In the genomic region with DNA sequence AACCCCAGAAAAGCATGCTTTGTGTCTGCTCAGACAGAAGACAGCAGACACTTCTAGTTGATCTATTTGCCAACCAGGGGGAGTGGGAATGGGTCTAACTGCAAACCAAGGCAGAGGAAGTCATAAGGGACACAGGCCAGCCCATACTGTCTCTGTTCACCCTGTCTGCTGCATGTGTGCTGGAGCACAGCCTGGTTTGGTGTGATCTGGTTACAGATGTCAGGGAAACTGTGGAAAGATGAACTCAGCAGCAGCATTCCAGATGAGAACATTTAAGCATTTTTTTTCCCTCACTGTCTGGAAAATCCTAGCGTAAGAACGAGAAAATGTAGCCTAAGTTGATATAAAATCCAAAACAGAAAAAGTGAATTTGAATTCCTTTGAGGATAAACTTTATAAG, we compare ENCODE assay signal across 13 mouse cellular contexts.
DNase-seq lines count a peak whose midpoint lies in the region; ATAC-seq and TF ChIP-seq lines count a peak whose summit lies in the region.
"Had no signal": no experiment of that assay in that cellular context is flagged by ENCODE, and none has a peak within 500 bp of the region (broad histone marks: within the 10 kb centered on the region; RNA-seq: fewer than 3 reads in every experiment).

No protein-coding gene starts in this region.

- H3K36me3 ChIP-seq in forebrain, embryonic 12.5 days (replicated peaks) = no peaks in the 10 kb centered on the region
- H3K36me3 ChIP-seq in forebrain, embryonic 11.5 days (ENCODE audit: control insufficient read depth, insufficient read depth, low read length) = no peaks in the 10 kb centered on the region
- no peaks in the 10 kb centered on the region for H3K36me3 ChIP-seq in lung, embryonic 14.5 days (ENCODE audit: insufficient read depth)
- H3K36me3 ChIP-seq in lung, postnatal 0 days (ENCODE audit: insufficient read depth, low read length) = no peaks in the 10 kb centered on the region
- no peaks in the 10 kb centered on the region for H3K36me3 ChIP-seq in forebrain, embryonic 16.5 days (ENCODE audit: control insufficient read depth, insufficient read depth)
- H3K36me3 ChIP-seq: liver, embryonic 12.5 days had no signal

- ATAC-seq in forebrain, embryonic 12.5 days (ENCODE audit: low FRiP score) = no peak
- no peak for ATAC-seq in forebrain, embryonic 11.5 days (replicated peaks; ENCODE audit: low FRiP score)
- peak; percentile 90; the same call in 1 of the 2 replicates for ATAC-seq in lung, embryonic 14.5 days (ENCODE audit: insufficient read depth)
- no peak for ATAC-seq in lung, postnatal 0 days
- ATAC-seq in forebrain, embryonic 16.5 days = peak; percentile 36; the same call in 1 of the 2 replicates
- ATAC-seq: hindbrain, postnatal 0 days; liver, embryonic 12.5 days had no signal

- no peak for DNase-seq in forebrain, embryonic 11.5 days (ENCODE audit: low spot score)
- peak; percentile 54 for DNase-seq in lung, embryonic 14.5 days
- no peak for DNase-seq in lung, postnatal 0 days (ENCODE audit: low spot score)
- peak; percentile 28 for DNase-seq in embryo, embryonic 10.5 days (ENCODE audit: low spot score)
- DNase-seq in cerebellum, adult 2 months = no peak
- DNase-seq in cerebellum, adult 11-12 months = no peak
- DNase-seq: cerebellum, adult 8-10 months; kidney, adult 9 months; thymus, postnatal 36 days had no signal

- peak overlapping the region; percentile 59; the same call in 1 of the 2 replicates for H3K27ac ChIP-seq in forebrain, embryonic 12.5 days
- no peak overlapping the region for H3K27ac ChIP-seq in forebrain, embryonic 11.5 days (ENCODE audit: low read depth, low read length)
- H3K27ac ChIP-seq in lung, embryonic 14.5 days (ENCODE audit: low read depth) = peak overlapping the region; percentile 65
- no peak overlapping the region for H3K27ac ChIP-seq in lung, postnatal 0 days (ENCODE audit: low read length)
- H3K27ac ChIP-seq in forebrain, embryonic 16.5 days (ENCODE audit: low read length) = peak overlapping the region; percentile 75
- no peak overlapping the region for H3K27ac ChIP-seq in cerebellum, adult 2 months (ENCODE audit: insufficient read depth, low read length)
- H3K27ac ChIP-seq: hindbrain, postnatal 0 days; liver, embryonic 12.5 days had no signal

- H3K27me3 ChIP-seq in forebrain, embryonic 12.5 days = no peaks in the 10 kb centered on the region
- no peaks in the 10 kb centered on the region for H3K27me3 ChIP-seq in forebrain, embryonic 11.5 days (ENCODE audit: control insufficient read depth, insufficient read depth, low read length)
- no peaks in the 10 kb centered on the region for H3K27me3 ChIP-seq in lung, embryonic 14.5 days (ENCODE audit: insufficient read depth, low read length)
- no peaks in the 10 kb centered on the region for H3K27me3 ChIP-seq in lung, postnatal 0 days (replicated peaks; ENCODE audit: insufficient read depth, low read length)
- H3K27me3 ChIP-seq in forebrain, embryonic 16.5 days (replicated peaks; ENCODE audit: control insufficient read depth, insufficient read depth, low read length) = no peaks in the 10 kb centered on the region
- no peaks in the 10 kb centered on the region for H3K27me3 ChIP-seq in cerebellum, adult 2 months (ENCODE audit: control insufficient read depth, insufficient read depth, low read length)
- H3K27me3 ChIP-seq: liver, embryonic 12.5 days had no signal

- H3K9ac ChIP-seq in forebrain, embryonic 12.5 days = no peak overlapping the region
- H3K9ac ChIP-seq in forebrain, embryonic 11.5 days (ENCODE audit: low read length) = no peak overlapping the region
- no peak overlapping the region for H3K9ac ChIP-seq in lung, embryonic 14.5 days
- H3K9ac ChIP-seq in lung, postnatal 0 days (replicated peaks; ENCODE audit: low read depth) = no peak overlapping the region
- no peak overlapping the region for H3K9ac ChIP-seq in forebrain, embryonic 16.5 days (replicated peaks; ENCODE audit: low read depth, low read length)
- H3K9ac ChIP-seq: liver, embryonic 12.5 days had no signal

- H3K4me2 ChIP-seq in forebrain, embryonic 12.5 days = no peak overlapping the region
- no peak overlapping the region for H3K4me2 ChIP-seq in forebrain, embryonic 11.5 days (ENCODE audit: low read depth, low read length, severe bottlenecking)
- H3K4me2 ChIP-seq in lung, embryonic 14.5 days = no peak overlapping the region
- H3K4me2 ChIP-seq in lung, postnatal 0 days (replicated peaks; ENCODE audit: low read depth, low read length) = no peak overlapping the region
- no peak overlapping the region for H3K4me2 ChIP-seq in forebrain, embryonic 16.5 days (ENCODE audit: low read length)
- H3K4me2 ChIP-seq: liver, embryonic 12.5 days had no signal

- no peak for TF ChIP-seq EP300 in lung, postnatal 0 days (IDR thresholded peaks at IDR 0.05)

- no peak for TF ChIP-seq CTCF in lung, embryonic 14.5 days (IDR thresholded peaks at IDR 0.05; ENCODE audit: low read depth)
- TF ChIP-seq CTCF in lung, postnatal 0 days (IDR thresholded peaks at IDR 0.05) = no peak
- no peak for TF ChIP-seq CTCF in cerebellum, adult 2 months (IDR thresholded peaks at IDR 0.05; ENCODE audit: borderline replicate concordance, insufficient read depth, low read depth, low read length)

- H3K9me3 ChIP-seq in forebrain, embryonic 12.5 days = no peaks in the 10 kb centered on the region
- no peaks in the 10 kb centered on the region for H3K9me3 ChIP-seq in forebrain, embryonic 11.5 days (ENCODE audit: control insufficient read depth, low read length)
- no peaks in the 10 kb centered on the region for H3K9me3 ChIP-seq in lung, embryonic 14.5 days (ENCODE audit: low read depth, low read length)
- H3K9me3 ChIP-seq in lung, postnatal 0 days (ENCODE audit: low read length) = no peaks in the 10 kb centered on the region
- H3K9me3 ChIP-seq in forebrain, embryonic 16.5 days (ENCODE audit: control insufficient read depth, low read length) = no peaks in the 10 kb centered on the region
- H3K9me3 ChIP-seq: liver, embryonic 12.5 days had no signal

- 80% methylated on average over 2 of the region's 2 CpGs for WGBS in forebrain, embryonic 12.5 days
- 68% methylated on average over 2 of the region's 2 CpGs for WGBS in forebrain, embryonic 11.5 days
- 42% methylated on average over 2 of the region's 2 CpGs for WGBS in lung, embryonic 14.5 days
- WGBS in lung, postnatal 0 days = 56% methylated on average over 2 of the region's 2 CpGs
- 73% methylated on average over 2 of the region's 2 CpGs for WGBS in forebrain, embryonic 16.5 days
- WGBS in cerebellum, adult 2 months = 85% methylated on average over 2 of the region's 2 CpGs

- H3K4me3 ChIP-seq in forebrain, embryonic 12.5 days (replicated peaks) = no peak overlapping the region
- H3K4me3 ChIP-seq in forebrain, embryonic 11.5 days (ENCODE audit: low read depth, low read length) = no peak overlapping the region
- H3K4me3 ChIP-seq in lung, embryonic 14.5 days (ENCODE audit: low read depth, low read length) = no peak overlapping the region
- H3K4me3 ChIP-seq in lung, postnatal 0 days (ENCODE audit: low read depth, low read length) = no peak overlapping the region
- no peak overlapping the region for H3K4me3 ChIP-seq in forebrain, embryonic 16.5 days (replicated peaks; ENCODE audit: low read length)
- no peak overlapping the region for H3K4me3 ChIP-seq in cerebellum, adult 2 months (replicated peaks; ENCODE audit: insufficient read depth, low read depth, low read length)
- H3K4me3 ChIP-seq: liver, embryonic 12.5 days had no signal

- H3K4me1 ChIP-seq in forebrain, embryonic 12.5 days = peaks cover 12% of the 10 kb centered on the region
- no peaks in the 10 kb centered on the region; the same call in 1 of the 2 replicates for H3K4me1 ChIP-seq in forebrain, embryonic 11.5 days (replicated peaks; ENCODE audit: control insufficient read depth, insufficient read depth, low read length)
- peaks cover 4% of the 10 kb centered on the region; the same call in 1 of the 2 replicates for H3K4me1 ChIP-seq in lung, embryonic 14.5 days (ENCODE audit: insufficient read depth)
- H3K4me1 ChIP-seq in lung, postnatal 0 days (ENCODE audit: insufficient read depth, low read depth, low read length) = no peaks in the 10 kb centered on the region
- peaks cover 10% of the 10 kb centered on the region; the same call in 1 of the 2 replicates for H3K4me1 ChIP-seq in forebrain, embryonic 16.5 days (replicated peaks; ENCODE audit: control insufficient read depth, insufficient read depth, low read length)
- H3K4me1 ChIP-seq in cerebellum, adult 2 months (ENCODE audit: control insufficient read depth, insufficient read depth, low read length) = no peaks in the 10 kb centered on the region; the same call in 1 of the 2 replicates
- H3K4me1 ChIP-seq: liver, embryonic 12.5 days had no signal

- TF ChIP-seq POLR2A in cerebellum, adult 2 months (IDR thresholded peaks at IDR 0.05; ENCODE audit: borderline replicate concordance, insufficient read depth, low read length) = no peak

Comparison
In these comparisons a context has a peak if more than half of its experiments do, and no peak if none do; other contexts are left out.
1. ATAC-seq: peak in lung, embryonic 14.5 days (single experiment) and forebrain, embryonic 16.5 days (single experiment); none in forebrain, embryonic 12.5 days (single experiment), forebrain, embryonic 11.5 days (single experiment) and lung, postnatal 0 days (single experiment).
2. H3K27ac ChIP-seq: peak in forebrain, embryonic 12.5 days (single experiment), lung, embryonic 14.5 days (single experiment) and forebrain, embryonic 16.5 days (single experiment); none in forebrain, embryonic 11.5 days (single experiment), lung, postnatal 0 days (single experiment) and cerebellum, adult 2 months (single experiment).
3. DNase-seq: peak in lung, embryonic 14.5 days (single experiment) and embryo, embryonic 10.5 days (single experiment); none in forebrain, embryonic 11.5 days (single experiment), lung, postnatal 0 days (single experiment), cerebellum, adult 2 months (0 of 2) and cerebellum, adult 11-12 months (single experiment).